Mouse (Mus musculus) cortical plate, adult 2 months (tissue): ENCODE data around the gene Rapgef2.

Experiments
- CTCF ChIP-seq: fragments of 200-500 bp; IDR thresholded peaks from 2 replicates; pipeline ENCODE4 v1.5.1; 2011; ENCODE audit warnings: mild to moderate bottlenecking, control low read depth, low read length; ENCODE audit not compliant: insufficient read depth; ENCODE audit errors: extremely low read depth
- POLR2A ChIP-seq: fragments of 200-500 bp; IDR thresholded peaks from 2 replicates; pipeline ENCODE4 v1.6.1; 2011; ENCODE audit warnings: mild to moderate bottlenecking, low read length, control low read depth; ENCODE audit not compliant: insufficient read depth; ENCODE audit errors: extremely low read depth

DNA sequence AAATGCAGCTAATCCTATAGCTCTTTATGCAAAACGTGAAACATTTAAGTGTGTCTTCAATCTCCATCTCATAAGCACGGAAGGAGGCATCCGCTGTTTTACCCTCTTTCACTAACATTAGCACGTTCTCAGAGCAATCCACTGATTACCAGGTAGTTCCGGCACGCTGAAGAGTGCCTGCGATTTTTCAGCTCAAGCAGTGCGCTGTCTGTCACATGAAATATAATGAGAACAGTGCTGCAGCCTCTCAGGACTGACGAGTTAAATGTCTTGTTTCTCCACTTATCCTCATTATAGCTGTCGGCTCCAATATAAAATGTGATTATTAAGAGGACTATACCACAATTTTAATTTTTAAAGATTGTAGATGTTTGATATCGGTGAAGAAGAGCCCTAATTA is 94.8 kb downstream of the Rapgef2 start:
- no peak for TF ChIP-seq POLR2A
- no peak for TF ChIP-seq CTCF
